Mouse (Mus musculus) stomach, embryonic 16.5 days (tissue): ENCODE measurements around the gene Ednra. TPM values are rescaled to one million over a fixed set of nuclear protein-coding genes. Genes with fewer than 3 reads are reported as not detected.

Experiments
- ATAC-seq: fragments of 200-750 bp; cut with Nextera tagmentation; 2 replicates; pipeline ENCODE4 v1.8.0; 2017; ENCODE audit warnings: moderate number of reproducible peaks, moderate TSS enrichment; ENCODE audit not compliant: insufficient read depth, low FRiP score
- H3K27ac ChIP-seq: fragments of 300-500 bp; sonication (generic); 2 replicates; pipeline ENCODE4 v1.5.1; 2014; ENCODE audit warnings: low read length
- H3K27me3 ChIP-seq: fragments of 300-500 bp; sonication (generic); 2 replicates; pipeline ENCODE4 v1.6.1; 2014; ENCODE audit warnings: low read length, control low read depth, mixed read lengths; ENCODE audit not compliant: control insufficient read depth, insufficient read depth
- H3K36me3 ChIP-seq: fragments of 300-500 bp; sonication (generic); 2 replicates; pipeline ENCODE4 v1.6.1; 2014; ENCODE audit warnings: low read length; ENCODE audit not compliant: control insufficient read depth, insufficient read depth
- H3K4me1 ChIP-seq: fragments of 300-500 bp; sonication (generic); 2 replicates; pipeline ENCODE4 v1.6.1; 2014; ENCODE audit warnings: low read length, control low read depth, mixed read lengths; ENCODE audit not compliant: control insufficient read depth, insufficient read depth
- H3K4me2 ChIP-seq: fragments of 300-500 bp; sonication (generic); 2 replicates; pipeline ENCODE4 v1.6.1; 2014; ENCODE audit warnings: low read depth, low read length, mixed read lengths
- H3K4me3 ChIP-seq: fragments of 300-500 bp; sonication (generic); replicated peaks from 2 replicates; pipeline ENCODE4 v1.5.1; 2014; ENCODE audit warnings: mild to moderate bottlenecking, low read length
- H3K9ac ChIP-seq: fragments of 300-500 bp; sonication (generic); 2 replicates; pipeline ENCODE4 v1.6.1; 2014; ENCODE audit warnings: low read length
- H3K9me3 ChIP-seq: fragments of 300-500 bp; sonication (generic); replicated peaks from 2 replicates; pipeline ENCODE4 v1.6.1; 2016; ENCODE audit warnings: low read length, control low read depth; ENCODE audit not compliant: control insufficient read depth
- WGBS: fragments of 180-500 bp; shearing (Covaris S2); extraction: QIAGEN DNeasy Blood & Tissue Kit; methylation state at CpG from one replicate; pipeline ENCODE4 v1.1.7; 2014; 5-methylcytosine and 5-hydroxymethylcytosine counted together
- polyA plus RNA-seq: library from polyadenylated mRNA; unstranded; fragments of >200 nt; fragmentation: Nextera tagmentation; extraction: Ambion mirVana; gene quantifications from 2 replicates; pipeline ENCODE4 v1.2.1, GENCODE M21; 2015

Gene Ednra
- polyA plus RNA-seq, result 26.0 and 28.7 TPM in 2 replicates

GRCm38 (mm10) chr8:77724046-77724930 lies at the start of gene Ednra:
Ednra (minus strand) TSS chr8:77724464.
- Histone ChIP-seq H3K4me1 (peaks cover 13% of the 10 kb centered on the region; the same call in 1 of the 2 replicates), H3K36me3 (no peaks in the 10 kb centered on the region), H3K4me3 (peak within 1 kb of the TSS; percentile 64), H3K4me2 (peak within 1 kb of the TSS; percentile 66), H3K27me3 (no peaks in the 10 kb centered on the region), H3K9ac (peak within 1 kb of the TSS; percentile 84), H3K27ac (peak within 1 kb of the TSS; percentile 97), H3K9me3 (no peaks in the 10 kb centered on the region)
- 1% methylated on average over 27 of the region's 27 CpGs for WGBS
- ATAC-seq, result peak; percentile 88

GRCm38 (mm10) chr8:77773831-77774230 lies 49.6 kb upstream of the Ednra start:
- H3K27ac ChIP-seq, result no peak overlapping the region
- no peaks in the 10 kb centered on the region for H3K36me3 ChIP-seq

GRCm38 (mm10) chr8:77773256-77773655 lies 49.0 kb upstream of the Ednra start:
- Histone ChIP-seq H3K27ac (no peak overlapping the region), H3K4me1 (peaks cover 15% of the 10 kb centered on the region; the same call in 1 of the 2 replicates), H3K9ac (no peak overlapping the region), H3K4me3 (no peak overlapping the region), H3K27me3 (no peaks in the 10 kb centered on the region), H3K4me2 (no peak overlapping the region), H3K9me3 (no peaks in the 10 kb centered on the region), H3K36me3 (no peaks in the 10 kb centered on the region)
- WGBS, result 73% methylated on average over 5 of the region's 5 CpGs
- no peak for ATAC-seq

More at GRCm38 (mm10) chr8:77773831-77774230, 49.6 kb upstream of the Ednra start:
- no peaks in the 10 kb centered on the region for H3K9me3 ChIP-seq
- ATAC-seq, result no peak
- H3K27me3 ChIP-seq, result no peaks in the 10 kb centered on the region
- H3K4me2 ChIP-seq, result no peak overlapping the region
- no peak overlapping the region for H3K9ac ChIP-seq
- H3K4me3 ChIP-seq, result no peak overlapping the region
- WGBS, result 71% methylated on average over 4 of the region's 4 CpGs
- peaks cover 15% of the 10 kb centered on the region; the same call in 1 of the 2 replicates for H3K4me1 ChIP-seq

- WGBS, result 26% methylated on average over 5 of the region's 5 CpGs
- Histone ChIP-seq H3K4me1 (peaks cover 7% of the 10 kb centered on the region; the same call in 1 of the 2 replicates), H3K27me3 (no peaks in the 10 kb centered on the region), H3K27ac (no peak overlapping the region), H3K4me3 (no peak overlapping the region), H3K9me3 (no peaks in the 10 kb centered on the region), H3K9ac (no peak overlapping the region), H3K36me3 (no peaks in the 10 kb centered on the region), H3K4me2 (no peak overlapping the region)
- ATAC-seq, result peak; percentile 65; the same call in 1 of the 2 replicates
Measured at GRCm38 (mm10) chr8:77772210-77772886, 48.1 kb upstream of the Ednra start.

- Histone ChIP-seq H3K4me2 (no peak overlapping the region), H3K9me3 (no peaks in the 10 kb centered on the region), H3K4me1 (peaks cover 7% of the 10 kb centered on the region; the same call in 1 of the 2 replicates), H3K9ac (no peak overlapping the region), H3K27me3 (no peaks in the 10 kb centered on the region), H3K27ac (no peak overlapping the region), H3K4me3 (no peak overlapping the region), H3K36me3 (no peaks in the 10 kb centered on the region)
- WGBS, result 57% methylated on average over 3 of the region's 3 CpGs
- no peak for ATAC-seq
Measured at GRCm38 (mm10) chr8:77770966-77771365, 46.7 kb upstream of the Ednra start.

GRCm38 (mm10) chr8:77768916-77769315 lies 44.7 kb upstream of the Ednra start:
- no peak for ATAC-seq
- 82% methylated on average over 5 of the region's 5 CpGs for WGBS

GRCm38 (mm10) chr8:77764253-77764652 lies 40.0 kb upstream of the Ednra start:
- 45% methylated on average over 8 of the region's 8 CpGs for WGBS
- ATAC-seq, result no peak
- Histone ChIP-seq H3K4me1 (no peaks in the 10 kb centered on the region), H3K4me2 (no peak overlapping the region), H3K9ac (no peak overlapping the region), H3K27me3 (no peaks in the 10 kb centered on the region), H3K4me3 (no peak overlapping the region), H3K27ac (no peak overlapping the region), H3K36me3 (no peaks in the 10 kb centered on the region), H3K9me3 (no peaks in the 10 kb centered on the region; the same call in 1 of the 2 replicates)

More at GRCm38 (mm10) chr8:77768916-77769315, 44.7 kb upstream of the Ednra start:
- Histone ChIP-seq H3K9ac (no peak overlapping the region), H3K36me3 (no peaks in the 10 kb centered on the region), H3K4me1 (peaks cover 5% of the 10 kb centered on the region; the same call in 1 of the 2 replicates), H3K9me3 (no peaks in the 10 kb centered on the region), H3K27ac (no peak overlapping the region), H3K4me2 (no peak overlapping the region), H3K4me3 (no peak overlapping the region), H3K27me3 (no peaks in the 10 kb centered on the region)

GRCm38 (mm10) chr8:77762967-77763366 lies 38.7 kb upstream of the Ednra start:
- H3K36me3 ChIP-seq, result no peaks in the 10 kb centered on the region

GRCm38 (mm10) chr8:77755441-77755840 lies 31.2 kb upstream of the Ednra start:
- H3K27ac ChIP-seq, result no peak overlapping the region
- H3K9me3 ChIP-seq, result no peaks in the 10 kb centered on the region
- H3K4me2 ChIP-seq, result 0 out of 2 replicates have a peak overlapping the region, but pooled peaks have one; percentile 19
- H3K4me3 ChIP-seq, result no peak overlapping the region
- no peaks in the 10 kb centered on the region for H3K27me3 ChIP-seq
- H3K4me1 ChIP-seq, result peaks cover 6% of the 10 kb centered on the region
- 29% methylated on average over 4 of the region's 4 CpGs for WGBS
- no peaks in the 10 kb centered on the region for H3K36me3 ChIP-seq
- no peak for ATAC-seq
- no peak overlapping the region for H3K9ac ChIP-seq

More at GRCm38 (mm10) chr8:77762967-77763366, 38.7 kb upstream of the Ednra start:
- ATAC-seq, result no peak
- 62% methylated on average over 3 of the region's 3 CpGs for WGBS
- Histone ChIP-seq H3K9ac (no peak overlapping the region), H3K4me2 (no peak overlapping the region), H3K9me3 (no peaks in the 10 kb centered on the region; the same call in 1 of the 2 replicates), H3K4me3 (no peak overlapping the region), H3K4me1 (no peaks in the 10 kb centered on the region), H3K27ac (no peak overlapping the region), H3K27me3 (no peaks in the 10 kb centered on the region)
